Mouse (Mus musculus) lung, postnatal 14 days (tissue): Measurements from ENCODE around the gene Actn1.

Experiments used
- DNase-seq: peaks from one replicate; pipeline ENCODE4 v3.0.0; 2021

Gene Actn1

DNA sequence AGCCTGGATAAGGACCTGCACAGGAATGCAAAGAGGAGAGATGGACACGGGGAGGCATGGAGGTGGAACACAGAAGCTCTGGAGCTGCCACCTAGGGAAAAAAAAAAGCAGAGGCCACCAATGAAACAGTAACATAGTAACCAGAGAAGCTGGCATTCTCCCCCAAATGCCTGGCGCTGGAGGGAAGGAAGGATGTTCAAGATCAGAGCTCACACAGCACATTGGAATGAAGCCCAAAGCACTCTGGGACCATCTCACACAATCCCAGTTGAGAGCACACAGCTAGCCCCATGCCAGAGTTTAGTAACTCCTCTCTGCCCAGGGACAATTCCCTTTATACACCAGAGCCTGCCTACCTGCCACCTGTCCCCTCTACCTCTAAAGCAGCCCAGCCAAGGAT, 34.1 kb downstream of the Actn1 start:
- DNase-seq: no peak

- DNase-seq: no peak
These were observed 35.9 kb downstream of the Actn1 start for GRCm38 (mm10) chr12:80224241-80224731.

GRCm38 (mm10) chr12:80223511-80223910, 36.7 kb downstream of the Actn1 start:
- DNase-seq: peak; percentile 60

DNA sequence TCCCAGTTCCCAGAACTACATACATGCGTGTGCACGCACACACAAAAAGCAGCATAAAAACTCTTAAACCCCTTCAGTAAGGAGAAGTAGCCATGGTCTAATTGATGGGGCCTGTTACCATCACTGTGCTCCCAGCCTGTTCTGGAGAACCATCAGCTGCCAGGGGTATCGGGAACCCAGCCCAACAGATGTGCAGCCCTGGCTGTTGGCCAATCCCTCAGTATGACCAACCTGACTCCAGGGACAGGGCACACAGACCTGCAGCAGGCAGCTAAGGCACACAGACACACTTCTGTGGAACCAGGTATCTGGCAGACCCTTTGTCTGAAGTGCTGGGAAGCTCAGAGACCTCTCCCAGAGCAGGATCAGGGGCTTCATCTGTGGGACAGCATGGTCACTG, 37.7 kb downstream of the Actn1 start:
- DNase-seq: no peak

DNA sequence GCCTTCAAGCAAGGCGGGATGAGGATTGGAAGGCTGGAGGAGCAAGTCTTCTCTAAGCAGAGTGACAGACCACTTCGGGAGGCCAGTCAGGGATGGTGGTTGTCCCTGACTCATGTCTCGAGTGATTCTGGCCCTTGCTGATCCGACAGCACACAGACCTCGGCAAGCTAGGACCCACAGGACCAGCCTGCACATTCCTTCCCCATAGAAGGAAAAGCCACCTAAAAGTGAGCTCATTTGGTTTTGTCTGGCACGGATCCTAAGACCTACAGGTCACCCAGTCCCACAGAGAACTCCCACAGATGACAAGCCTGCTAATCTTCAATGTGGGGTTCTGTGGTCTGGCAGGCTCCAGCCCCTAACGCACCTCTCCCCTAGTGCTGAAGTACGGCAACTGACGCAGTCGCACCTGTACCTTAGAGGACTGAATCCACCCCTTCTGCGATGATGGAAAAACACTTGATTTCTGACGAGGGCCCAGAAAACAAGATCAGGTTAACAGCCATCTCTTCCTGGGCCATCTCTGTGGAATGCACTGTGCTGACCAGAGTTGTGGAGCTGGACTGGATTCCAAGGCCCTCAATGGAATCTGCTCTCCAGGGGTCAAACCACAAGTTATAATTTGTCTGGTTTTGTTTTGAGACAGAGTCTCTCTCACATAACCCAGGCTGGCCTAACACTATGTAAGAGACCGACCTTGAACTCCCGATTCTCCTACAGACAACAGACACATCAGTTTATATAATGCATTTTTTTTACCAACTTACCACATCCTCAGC, 39.7 kb downstream of the Actn1 start:
- no peak for DNase-seq

DNA sequence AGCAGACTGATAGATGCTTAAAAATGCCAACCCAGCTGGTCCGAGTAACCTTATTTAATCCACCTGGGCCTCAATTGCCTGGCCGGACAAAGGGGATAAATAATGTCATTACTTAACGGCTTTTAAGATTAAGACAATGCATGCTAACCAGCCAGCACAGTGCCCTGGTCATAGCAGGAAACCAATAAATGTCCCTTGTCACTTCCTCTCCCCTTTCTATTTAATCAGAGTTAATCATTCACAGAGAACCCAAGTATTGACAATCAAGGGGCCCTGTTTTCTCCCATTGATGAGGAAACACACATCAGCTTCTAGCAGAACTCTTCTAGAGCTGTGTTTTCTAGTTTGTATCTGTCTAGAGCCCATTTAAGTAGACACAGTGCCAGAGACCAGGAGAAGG, 41.4 kb downstream of the Actn1 start:
- DNase-seq: no peak

- no peak for DNase-seq
These were observed 42.0 kb downstream of the Actn1 start for GRCm38 (mm10) chr12:80218045-80218611.

DNA sequence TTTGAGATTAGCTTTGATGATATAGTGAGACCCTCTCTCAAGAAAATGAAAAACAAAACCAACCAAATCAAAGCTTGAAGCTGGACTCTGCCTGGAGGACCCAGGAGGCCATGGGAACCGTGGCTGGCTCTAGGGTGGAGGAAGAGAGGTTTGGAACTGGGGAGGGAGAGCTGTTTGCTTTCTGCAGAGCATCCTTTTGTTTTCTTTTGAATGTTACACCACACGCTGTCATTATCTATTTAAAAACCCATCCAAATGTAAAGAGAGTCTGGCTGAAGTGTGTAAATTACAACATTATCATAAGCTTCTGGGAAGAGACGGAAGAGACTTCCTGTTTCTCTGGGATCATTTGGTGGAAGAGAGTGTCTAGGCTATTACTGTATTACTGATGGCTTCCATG, 43.1 kb downstream of the Actn1 start:
- DNase-seq: no peak

DNA sequence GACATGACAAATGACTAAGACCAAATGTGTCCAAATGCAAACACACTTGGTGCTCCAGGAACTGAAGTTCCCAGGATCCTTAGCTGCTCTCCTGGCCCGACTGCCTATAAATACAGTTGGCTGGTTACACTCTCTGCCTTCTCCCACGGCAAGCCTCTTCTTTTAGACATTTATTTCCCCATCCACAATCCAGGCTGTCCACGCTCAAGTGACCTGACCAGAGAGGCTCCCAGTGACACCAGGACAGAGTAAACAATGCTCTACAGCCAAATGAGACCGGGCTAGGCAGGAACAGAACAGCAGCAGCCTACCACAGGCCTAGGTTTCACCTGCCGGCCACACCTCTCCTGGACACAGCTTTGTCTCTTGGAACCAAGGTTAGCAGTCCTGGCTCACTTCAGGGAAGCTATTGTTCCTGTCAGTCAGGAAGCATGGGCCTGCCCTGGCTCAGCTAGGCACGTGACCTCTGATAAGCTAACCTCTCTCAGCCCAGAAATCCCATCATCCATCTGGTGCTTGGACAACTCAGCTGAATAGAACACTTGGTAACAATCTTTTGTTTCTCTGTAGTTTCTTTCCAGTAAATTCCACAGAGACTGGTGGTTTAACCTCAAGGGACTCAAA, 43.8 kb downstream of the Actn1 start:
- no peak for DNase-seq

- no peak for DNase-seq
These were observed 46.4 kb downstream of the Actn1 start for GRCm38 (mm10) chr12:80213810-80214209.

GRCm38 (mm10) chr12:80213263-80213662, 46.9 kb downstream of the Actn1 start:
- DNase-seq: no peak

GRCm38 (mm10) chr12:80210791-80211612, 49.2 kb downstream of the Actn1 start:
- DNase-seq: no peak

- DNase-seq: no peak
These were observed 50.3 kb downstream of the Actn1 start for GRCm38 (mm10) chr12:80209914-80210313.

GRCm38 (mm10) chr12:80208126-80208820, 51.9 kb downstream of the Actn1 start:
- no peak for DNase-seq

- peak; percentile 75 for DNase-seq
These were observed 56.9 kb downstream of the Actn1 start for GRCm38 (mm10) chr12:80203284-80203683.

DNA sequence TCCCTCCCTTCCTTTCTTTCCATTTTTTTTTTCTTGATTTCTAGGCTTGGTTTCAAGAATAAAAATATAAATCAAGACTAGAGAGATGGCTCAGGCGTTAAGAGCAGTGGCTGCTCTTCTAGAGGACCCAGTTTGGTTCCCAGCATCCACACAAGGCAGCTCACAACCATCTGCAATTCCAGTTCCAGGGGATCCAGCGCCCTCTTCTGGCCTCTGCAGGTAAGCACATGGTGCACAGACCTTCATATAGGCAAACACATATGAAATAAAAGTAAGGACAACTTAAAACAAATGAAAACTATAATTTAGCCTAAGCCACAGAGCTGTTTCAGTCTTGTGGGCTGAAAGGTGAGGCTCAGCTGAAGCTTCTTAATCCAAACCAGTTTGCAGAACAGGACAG, 60.4 kb downstream of the Actn1 start:
- no peak for DNase-seq

- peak; percentile 88 for DNase-seq
These were observed 61.7 kb downstream of the Actn1 start for GRCm38 (mm10) chr12:80198487-80198886.

- peak; percentile 64 for DNase-seq
These were observed 62.8 kb downstream of the Actn1 start for GRCm38 (mm10) chr12:80197343-80197742.

DNA sequence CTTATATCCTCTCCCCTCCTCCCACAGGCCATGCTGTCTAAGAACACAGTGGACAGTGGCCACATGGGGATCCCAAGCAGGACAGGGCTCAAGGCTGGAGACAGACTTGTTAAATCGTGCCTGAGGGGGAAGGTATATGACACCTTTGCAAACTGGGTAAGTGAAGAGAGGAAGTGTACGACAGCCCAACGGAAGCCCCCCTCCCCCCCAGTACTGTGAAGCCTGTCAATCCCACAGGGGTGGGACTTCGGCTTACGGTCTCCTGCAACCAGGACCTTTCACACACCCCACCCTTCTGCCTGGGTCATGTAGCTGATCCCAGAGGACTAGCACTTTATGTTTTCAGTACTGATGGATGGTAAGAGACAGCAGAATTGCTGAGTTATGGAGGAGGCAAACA, 68.4 kb downstream of the Actn1 start:
- DNase-seq: no peak

DNA sequence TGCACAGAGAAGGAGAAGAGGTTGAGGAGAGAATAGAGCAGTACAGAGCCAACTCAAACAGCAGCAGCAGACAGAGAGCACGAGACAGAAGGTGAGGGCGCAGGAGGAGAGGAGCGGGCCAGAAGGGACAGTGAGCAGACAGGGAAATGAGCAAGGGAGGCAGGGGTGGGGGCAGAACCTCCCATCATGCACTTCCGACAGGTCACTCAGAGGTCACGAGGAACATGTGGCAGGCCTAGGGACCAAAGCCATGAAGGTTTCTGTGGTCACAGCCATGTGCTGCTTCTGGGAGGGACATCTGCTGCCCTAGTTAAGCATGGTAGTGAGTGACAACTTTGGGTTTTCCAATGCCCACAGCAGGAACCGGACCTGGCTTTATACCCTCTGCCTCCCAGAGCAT, 68.8 kb downstream of the Actn1 start:
- DNase-seq: no peak

GRCm38 (mm10) chr12:80190915-80191314, 69.3 kb downstream of the Actn1 start:
- no peak for DNase-seq

- no peak for DNase-seq
These were observed 76.1 kb downstream of the Actn1 start for GRCm38 (mm10) chr12:80184041-80184440.

DNA sequence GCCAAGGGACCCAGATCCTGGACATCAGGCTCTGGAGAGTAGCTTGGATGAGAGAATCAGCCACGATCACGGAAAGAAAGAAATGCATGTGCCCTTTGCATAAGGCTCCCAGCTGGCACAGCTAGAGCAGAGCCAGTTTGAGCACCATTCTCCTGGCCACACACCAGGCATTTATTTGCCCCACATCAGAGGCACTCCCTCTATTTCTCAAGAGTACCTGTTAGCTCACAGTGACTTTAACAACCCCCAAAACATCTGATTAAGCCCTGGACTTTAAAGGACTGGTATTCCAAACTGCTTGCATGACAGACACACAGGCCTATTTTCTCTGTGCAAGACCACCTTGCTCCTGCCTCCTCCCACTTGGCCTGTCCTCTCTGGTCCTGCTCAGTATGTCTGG, 78.3 kb downstream of the Actn1 start:
- no peak for DNase-seq
